Mouse (Mus musculus): ENCODE data around the gene Med22.
"Not testable (repeated sequence)": the region's sequence is repeated elsewhere in the genome, so short reads cannot be mapped to it uniquely, and the experiment has no call there.

The Med22 gene

DNA sequence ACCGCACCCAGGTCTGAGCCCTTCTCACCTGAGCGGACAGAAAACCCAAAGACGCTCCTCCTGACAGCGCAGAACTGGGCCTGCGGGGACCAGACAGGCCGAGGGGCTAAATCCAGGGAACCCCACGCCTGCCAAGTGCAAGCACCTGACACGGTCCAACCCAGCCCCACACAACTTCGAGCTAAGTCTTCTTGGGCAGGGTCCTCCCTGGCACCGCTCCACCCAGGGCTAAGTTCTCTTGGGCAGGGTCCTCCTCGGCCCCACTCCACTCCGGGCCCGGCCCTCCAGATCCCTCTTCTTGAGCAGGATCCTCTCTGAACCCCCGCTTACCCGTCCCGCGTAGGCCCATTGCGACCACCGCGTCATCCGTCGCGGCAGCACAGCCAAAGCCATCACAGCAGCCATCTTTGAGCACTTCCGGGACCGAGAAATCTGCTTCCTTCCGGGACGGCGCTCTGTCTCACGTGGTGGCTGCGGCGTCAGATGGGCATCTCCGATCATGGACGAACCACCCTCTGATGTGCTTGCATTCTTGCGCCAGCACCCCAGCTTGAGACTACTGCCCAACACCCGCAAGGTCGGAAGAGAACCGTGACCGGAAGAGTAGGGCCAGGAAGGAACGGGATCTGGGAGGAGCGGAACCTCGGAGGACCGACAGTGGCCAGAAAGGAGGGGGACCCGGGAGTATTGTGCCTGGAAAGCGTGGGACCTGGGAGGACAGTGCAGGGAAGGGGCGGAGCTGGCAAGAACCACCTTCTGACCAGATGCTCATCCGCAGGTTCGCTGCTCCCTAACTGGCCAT, 5.7 kb upstream of the Med22 start, which contains the start of the genes Surf2 and Surf1:
Gene Surf2, plus strand, starts transcription at position 441 of the 802 bp plus-strand sequence.
Gene Surf1, minus strand, starts transcription at position 604 of the 802 bp plus-strand sequence.
- DNase-seq = peak; percentile 83 to 84

DNA sequence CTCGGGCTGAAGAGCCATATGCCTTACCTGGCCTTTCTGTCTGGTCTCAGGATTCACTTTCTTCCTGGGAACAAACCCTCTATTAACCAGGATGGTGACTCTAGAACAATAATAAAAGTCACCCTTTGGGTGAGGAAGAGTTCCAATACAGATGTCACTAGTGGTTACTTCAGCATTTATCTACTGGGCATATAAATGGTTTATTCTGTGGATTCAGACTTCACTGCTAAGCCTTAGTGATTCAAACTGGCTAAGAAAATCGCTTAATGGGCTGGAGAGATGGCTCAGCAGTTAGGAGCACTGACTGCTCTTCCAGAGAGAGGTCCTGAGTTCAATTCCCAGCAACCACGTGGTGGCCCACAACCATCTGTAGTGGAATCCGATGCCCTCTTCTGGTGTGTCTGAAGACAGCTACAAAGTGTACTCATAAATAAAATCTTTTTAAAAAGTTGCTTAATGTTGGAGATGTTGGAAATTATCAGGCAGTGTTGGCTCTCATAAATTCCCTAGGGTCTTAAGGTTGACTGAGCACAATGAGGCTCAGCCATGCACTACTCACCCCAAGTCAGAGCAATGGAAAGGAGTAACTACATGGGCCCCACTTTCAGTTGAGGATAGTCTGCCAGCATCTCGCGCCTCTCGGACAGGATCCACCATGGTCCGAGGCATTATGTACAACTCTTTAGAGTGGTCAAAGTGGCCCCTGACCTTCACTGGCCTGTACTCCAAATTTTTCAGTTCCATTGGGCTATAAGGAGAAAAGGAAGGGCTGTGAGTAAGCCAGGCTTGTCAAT, 3.9 kb upstream of the Med22 start:
- no peak for DNase-seq

DNA sequence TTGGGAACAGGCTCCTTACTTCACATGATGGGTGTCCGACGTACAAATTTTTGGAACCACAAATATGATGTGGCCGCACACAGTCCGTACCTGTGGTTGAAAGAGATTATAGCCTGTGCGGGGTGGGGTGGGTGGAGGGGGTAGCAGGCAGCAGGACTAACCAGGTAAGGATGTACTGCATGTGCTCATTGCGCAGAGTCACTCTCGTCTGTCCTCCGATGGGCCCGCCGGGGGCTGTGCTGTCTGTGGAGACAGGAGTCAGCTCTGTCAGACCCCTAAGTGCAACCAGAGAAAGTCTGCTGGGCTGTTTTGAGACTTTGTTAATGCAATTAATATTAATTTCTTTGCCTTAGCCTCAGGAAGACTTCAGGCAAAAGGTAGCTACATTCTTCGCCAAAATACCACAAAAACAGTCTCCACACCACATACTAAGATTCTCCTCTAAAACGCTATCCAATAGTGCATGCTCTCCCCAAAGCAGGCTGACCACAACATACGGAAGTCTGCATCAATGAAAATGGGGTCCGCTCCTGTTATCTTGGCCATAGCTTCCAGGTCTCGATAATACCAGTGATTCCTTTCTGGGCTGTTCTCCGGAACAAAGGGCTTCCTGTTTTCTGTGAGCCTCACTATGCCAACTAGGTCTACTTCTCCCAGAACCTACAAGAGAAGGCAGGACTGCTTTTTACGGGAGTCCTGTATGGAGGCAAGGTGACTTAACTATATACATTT, 3.1 kb upstream of the Med22 start:
- no peak for DNase-seq

DNA sequence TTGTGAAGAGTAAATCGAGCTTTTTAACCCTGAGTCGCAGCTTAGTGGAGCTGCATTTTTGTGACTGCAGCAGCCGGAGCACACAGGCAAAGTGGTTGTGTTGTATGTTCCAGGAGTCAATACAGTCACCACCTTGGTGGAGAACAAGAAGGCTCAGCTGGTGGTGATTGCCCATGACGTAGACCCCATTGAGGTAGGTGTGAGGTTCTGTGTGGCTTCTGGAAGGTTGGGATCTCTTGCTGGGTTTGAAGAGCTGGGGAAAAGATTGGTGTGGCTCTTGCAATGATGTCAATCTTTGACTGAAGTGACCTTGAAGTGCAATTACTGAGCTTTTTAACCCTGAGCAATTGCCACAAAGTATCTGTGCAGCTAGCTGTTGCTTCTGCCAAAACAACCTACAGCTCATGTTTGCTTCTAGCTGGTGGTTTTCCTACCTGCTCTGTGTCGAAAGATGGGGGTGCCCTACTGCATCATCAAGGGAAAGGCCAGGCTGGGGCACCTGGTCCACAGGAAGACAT, 1.8 kb upstream of the Med22 start:
- DNase-seq = no peak

DNA sequence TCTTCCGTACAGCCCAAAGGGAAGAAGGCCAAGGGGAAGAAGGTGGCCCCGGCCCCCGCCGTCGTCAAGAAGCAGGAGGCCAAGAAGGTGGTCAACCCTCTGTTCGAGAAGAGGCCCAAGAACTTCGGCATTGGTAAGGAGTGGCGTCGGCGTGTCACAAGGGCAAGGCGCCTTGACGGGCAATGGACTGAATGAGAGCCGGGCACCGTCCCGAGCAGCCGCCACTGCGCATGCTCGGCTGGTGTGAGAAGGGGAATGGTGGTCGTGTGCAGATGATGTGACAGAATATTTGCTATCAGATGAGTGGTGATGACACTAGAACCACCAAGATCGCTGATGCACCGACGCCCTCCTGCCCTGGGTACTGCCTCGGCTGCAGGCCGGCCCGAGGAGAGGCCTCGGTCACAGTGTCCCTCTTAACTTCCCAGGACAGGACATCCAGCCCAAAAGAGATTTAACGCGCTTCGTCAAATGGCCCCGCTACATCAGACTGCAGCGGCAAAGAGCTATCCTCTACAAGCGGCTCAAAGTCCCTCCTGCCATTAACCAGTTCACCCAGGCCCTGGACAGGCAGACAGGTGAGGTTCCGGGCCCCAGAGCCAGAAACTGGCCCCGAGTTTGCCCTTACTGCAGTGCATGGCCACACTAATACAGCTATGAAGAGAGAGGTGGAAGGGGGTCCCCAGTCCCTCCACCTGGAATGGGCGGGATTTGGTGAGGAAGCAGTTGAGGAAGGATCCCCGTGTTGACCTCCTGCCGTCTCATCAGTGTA, 703 bp upstream of the Med22 start:
- DNase-seq = peak; percentile 40 to 64

DNA sequence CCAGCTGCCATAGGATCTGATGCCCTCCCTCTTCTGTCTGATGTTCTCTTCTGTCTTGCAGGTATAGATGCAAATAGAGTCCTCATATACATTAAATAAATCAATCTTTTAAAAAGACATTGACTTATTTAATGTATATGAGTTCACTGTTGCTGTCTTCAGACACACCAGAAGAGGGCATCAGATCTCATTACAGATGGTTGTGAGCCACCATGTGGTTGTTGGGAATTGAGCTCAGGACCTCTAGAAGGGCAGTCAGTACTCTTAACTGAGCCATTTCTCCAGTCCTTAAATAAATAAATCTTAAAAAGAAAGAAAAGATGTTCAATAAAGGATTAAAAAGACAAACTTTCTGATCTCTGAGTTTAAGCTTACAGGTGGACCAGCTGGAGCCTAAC, 1.1 kb downstream of the Med22 start:
- DNase-seq = no peak

DNA sequence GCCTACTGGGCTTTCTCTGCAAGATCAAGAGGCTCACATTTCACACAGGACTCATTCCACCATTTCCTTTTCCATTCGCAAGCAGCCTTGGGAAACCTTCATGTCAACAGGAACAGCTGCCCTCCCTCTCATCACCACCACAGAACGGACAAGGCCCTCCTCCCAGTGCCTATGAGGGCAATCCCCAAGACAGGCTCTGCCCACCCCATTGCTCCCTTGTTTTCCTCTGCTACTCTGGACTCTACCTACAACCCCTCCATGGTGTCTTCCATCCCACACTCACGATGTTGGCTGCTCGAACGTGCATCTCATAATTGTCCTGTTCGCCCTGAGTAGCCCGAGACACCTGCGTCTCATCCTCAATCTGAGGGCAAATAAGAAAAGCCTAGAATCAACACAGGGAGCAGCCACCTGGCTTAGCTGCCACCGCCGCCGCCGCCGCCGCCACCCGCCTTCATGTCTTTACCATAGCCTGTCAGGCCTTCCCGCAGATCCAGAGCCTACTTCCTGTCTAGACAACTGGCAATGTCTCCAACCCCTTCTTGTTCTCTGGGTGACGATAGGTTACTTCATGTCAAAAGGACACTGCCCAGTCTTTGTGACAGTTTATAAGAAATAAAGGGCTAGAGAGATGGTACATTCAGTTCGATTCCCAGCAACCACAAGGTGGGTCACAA, 1.6 kb downstream of the Med22 start:
- DNase-seq = no peak

DNA sequence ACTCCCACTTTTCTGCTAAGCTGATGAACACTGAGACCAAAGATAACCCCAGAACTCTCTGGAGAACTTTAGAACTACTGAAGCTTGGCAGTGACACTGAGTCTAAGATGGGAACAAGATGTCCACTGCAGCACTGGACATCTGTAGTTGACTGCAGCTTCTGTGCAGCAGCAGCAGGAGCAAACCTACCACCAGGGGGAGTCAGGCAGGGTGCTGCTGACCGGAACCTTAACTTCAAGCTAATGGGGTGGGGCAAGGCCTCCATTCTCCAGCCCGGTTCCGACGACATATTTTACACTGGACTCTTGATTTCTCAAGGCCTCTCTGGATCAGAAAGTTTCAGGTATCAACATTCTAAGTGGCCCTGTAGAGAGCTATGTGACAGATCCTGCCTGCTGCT, 3.4 kb downstream of the Med22 start:
- peak in 1 of 2 experiments; percentile 44 for DNase-seq

DNA sequence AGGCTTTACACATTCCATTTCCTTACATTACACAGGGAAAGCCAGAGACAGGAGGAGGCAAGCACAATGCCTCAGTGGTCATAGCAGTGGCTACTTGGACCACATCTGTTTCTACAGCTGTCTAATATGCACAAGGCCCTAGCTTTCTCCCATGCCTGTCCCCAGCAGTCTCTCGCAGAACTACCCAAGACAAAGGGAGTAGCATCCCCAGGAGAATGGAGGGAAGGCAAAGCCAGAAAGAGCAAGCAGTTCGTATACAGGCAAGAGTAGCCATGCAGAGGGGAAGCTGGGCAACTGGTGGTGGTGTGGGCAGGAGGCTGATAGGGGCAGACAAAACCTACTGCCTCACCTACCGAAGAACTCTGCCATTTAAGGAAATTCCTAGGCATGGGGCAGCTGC, 4.0 kb downstream of the Med22 start:
- DNase-seq = no peak

DNA sequence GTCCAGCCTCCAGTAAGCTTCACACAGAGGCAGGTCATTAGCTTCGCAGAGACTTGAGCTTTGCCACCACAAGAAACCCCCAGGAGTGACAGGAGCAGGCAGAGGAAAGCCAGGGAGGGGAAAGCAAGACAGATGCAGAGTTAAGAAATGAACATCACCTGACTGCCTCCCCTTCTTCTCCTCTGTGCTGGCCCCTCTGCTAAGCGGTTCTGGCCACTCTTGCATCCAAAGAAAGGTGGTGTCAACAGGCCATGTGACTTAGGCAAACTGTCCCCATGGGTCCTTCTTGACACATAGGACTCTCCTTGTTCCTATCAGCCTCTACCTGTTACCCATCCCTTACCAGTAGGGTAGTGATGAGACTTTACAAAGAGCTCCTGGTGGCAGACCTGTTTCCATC, 4.5 kb downstream of the Med22 start:
- no peak for DNase-seq

DNA sequence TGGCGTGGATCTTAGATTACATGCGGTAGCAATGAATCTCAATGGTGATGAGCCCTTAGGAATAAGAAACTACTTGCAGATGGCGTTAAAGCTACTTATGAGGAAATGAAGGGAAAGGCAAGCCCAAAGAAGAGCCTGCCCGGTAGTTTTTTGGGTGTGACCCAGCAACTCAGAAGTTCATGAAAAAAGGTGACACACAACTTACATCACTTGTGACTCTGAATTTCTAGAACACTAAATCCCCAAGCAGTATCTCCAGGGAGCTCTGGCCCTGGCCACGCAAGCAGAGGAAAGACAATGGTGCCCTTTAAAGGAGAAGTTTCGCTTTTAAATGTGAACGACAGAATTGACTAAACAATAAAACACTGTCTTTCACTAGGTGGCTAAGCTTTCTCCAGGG, 7.2 kb downstream of the Med22 start:
- no peak for DNase-seq

DNA sequence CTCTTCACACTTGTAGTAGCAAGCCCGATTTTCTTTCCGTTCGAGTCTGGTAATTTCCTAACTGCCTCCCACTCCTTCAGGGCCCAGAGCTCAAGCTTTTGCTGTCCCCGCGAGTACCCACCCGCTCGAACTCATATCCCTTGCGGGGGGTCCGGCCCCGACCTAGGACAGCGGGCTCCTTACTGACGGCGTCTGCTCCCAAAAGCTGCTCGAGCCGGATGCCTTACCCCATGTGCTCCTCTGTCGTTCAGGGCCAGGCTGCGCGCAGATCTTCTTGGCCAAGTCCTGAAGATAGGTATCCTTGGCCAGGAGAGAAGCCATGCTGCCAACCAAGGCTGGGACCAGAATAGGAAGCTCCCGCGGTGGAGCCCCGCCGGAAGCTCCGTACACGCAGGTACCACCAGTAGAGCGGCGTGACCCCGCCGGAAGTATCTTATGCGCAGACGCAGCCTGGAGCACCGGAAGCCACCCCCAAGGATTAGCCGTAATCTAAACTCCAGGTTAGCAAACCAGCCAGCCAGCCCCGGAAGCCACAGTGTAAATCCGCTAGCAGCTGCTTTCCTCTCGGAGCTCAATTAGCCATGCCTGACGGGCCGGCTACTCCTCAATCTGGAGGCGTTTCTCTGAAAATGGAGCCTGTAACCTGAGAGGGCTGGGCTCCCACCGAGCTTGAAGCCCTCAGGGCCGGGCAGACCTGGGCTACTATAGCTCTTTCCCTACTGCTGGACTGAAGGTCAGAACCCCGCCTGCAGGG, 7.8 kb downstream of the Med22 start, which contains the start of gene Surf6:
Gene Surf6, minus strand, starts transcription at position 413 of the 754 bp plus-strand sequence.
- peak; percentile 93 to 96 for DNase-seq

DNA sequence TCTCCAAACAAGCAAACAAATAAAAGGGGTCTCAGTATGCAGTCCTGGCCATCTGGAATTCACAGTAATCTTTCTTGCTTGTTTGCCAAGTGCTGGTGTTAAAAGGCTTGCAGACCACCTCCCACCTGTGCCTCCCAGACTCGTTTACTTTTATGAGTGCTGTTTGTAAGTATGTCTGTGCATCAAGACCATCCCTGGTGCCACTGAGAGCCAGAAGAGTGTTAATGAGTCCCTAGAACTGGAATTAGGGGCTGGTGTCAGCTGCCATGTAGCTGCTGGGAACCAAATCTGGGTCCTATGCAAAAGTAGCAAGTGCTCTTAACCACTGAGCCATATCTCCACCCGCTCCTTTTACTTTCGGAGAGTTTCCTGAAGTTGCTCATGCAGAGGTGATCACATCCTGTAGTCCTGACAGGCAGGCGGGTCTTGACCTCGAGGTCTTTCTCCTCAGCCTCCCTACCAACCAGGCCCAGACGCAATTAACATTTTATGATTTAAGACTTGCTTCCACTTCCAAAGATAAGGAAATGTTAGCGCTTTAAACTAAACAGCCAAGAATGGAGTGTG, 8.6 kb downstream of the Med22 start:
- no peak for DNase-seq

DNA sequence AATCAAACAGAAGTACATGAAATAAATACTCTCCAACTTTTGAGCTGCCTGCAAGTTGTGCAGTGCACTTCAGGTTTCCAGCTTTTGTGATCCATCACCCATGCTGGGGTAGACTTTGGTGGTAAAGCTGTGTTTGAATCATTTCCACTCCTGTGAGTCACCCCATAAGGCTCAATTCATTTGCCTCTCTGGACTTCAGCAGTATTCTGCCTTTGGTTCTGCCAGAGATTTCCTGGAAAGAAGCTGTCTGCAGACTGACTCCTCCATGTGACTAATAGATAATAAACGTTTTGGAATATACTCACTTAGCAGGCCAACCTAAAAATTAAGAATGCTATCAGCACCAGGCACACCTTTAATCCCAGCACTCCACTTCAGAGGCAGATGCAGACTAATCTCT, 9.7 kb downstream of the Med22 start:
- DNase-seq = no peak

DNA sequence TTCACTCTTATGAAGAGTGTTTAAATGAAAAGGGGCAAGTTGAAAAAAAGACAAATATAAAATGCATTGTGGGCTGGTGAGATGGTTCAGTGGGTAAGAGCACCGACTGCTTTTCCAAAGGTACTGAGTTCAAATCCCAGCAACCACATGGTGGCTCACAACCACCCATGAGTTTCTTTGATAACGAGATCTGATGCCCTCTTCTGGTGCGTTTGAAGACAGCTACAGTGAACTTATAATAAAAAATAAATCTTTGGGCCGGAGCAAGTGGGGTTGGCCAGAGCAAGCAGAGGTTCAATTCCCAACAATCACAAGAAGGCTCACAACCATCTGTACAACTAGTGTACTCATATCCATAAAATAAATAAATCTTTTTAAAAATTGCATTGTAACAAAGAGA, 14.6 kb downstream of the Med22 start:
- DNase-seq = no peak

DNA sequence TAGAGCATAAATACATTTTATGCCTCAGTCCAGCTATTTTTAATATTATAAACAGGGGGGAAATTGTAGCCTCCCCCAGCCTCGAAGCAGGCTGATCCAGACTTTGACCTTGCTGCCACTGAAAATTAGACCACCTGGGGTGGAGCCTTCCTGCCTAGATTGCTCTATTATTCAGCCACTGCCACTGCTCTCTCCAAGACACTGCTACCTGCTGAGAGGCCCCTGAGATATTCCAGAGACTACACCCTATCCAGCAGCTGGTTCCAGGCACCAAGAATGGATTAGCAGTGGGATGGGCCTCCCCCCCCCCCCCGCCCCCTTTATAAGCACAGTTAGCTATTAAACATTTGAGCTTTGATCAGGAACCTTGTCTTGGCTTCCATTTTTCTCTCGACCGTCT, 24.3 kb downstream of the Med22 start:
- DNase-seq = not testable (repeated sequence)

DNA sequence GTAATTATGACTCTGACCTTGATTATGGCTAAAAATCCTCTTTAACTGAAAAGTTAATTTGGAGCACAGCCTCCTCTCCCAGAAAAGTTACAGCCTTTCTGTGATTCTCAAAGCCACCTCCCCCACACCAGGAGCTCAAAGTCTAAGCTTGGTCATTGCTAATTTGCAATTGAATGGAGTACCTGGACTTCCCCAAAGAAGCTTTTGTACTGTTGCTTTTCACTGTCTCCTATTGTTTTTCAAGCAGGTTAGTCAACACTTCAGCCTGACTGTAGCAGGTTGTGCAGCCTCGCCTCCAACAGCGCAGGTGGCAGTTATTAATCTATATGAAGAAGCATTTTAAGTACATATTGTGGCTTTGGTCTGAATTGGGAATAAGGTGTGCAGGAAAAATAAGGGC, 24.9 kb downstream of the Med22 start:
- not testable (repeated sequence) for DNase-seq

DNA sequence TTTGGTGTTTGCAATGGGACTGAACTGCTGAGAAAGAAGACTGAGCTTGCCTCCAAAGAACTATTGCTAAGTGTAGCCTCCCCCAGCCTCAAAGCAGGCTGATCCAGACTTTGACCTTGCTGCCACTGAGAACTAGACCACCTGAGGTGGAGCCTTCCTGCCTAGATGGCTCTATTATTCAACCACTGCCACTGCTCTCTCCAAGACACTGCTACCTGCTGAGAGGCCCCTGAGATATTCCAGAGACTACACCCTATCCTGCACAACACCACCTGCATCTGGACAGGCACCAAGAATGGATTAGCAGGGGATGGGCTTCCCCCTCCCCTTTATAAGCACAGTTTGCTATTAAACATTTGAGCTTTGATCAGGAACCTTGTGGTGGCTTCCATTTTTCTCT, 31.9 kb downstream of the Med22 start:
- DNase-seq = no peak

DNA sequence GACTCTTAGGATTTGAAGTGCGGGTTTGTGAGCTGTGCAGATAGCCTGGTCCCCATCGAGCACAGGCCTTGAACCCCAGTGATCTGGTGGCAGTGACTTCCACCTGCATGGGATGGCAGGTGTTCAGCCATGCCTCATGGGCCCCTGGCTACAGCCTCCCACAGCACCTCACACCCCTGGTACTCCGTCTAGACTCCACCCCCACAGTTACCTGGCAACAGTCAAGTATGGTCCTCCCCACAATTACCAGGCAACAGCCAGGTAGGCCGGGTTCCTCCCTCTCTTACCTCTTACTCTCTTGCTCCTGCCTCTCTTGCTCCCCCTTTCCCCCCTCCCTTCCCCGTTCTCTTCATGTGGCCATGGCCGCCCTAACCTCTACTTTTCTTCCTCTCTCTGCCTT, 39.8 kb downstream of the Med22 start:
- no peak for DNase-seq

DNA sequence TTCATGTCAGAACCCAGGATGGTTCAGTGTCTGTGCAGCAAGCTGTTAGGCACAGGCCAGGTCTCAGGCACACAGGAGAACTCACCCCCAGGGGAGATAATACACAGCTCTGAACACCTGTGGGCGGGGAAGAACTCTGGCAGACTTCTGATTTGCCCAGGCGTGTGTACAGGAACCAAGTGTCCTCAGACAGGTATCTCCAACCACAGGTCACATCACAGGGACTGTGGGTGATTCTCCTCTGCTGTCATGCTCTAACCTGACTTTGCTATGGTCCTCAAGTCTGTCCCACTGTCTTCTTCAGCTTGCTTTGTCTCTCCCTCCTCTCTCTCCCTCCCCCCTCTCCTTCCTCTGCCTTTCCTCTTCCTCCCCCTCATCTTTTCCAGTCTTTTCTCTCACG, 45.6 kb downstream of the Med22 start, which contains the start of gene Abo:
Gene Abo, minus strand, starts transcription at position 101 of the 400 bp plus-strand sequence.
- DNase-seq = no peak
